Mouse (Mus musculus) lung, adult 10 weeks (tissue): Measurements from ENCODE around the gene Uqcc3. TPM values are rescaled to one million over a fixed set of nuclear protein-coding genes. Genes with fewer than 3 reads are reported as not detected.

ENCODE experiments used
- polyA plus RNA-seq: library from polyadenylated mRNA; stranded (reverse); fragments of 350-450 nt; fragmentation: Illumina TruSeq; extraction: RNeasy Lipid Tissue Mini Kit (QIAGEN cat#74804); gene quantifications from one replicate; pipeline ENCODE4 v1.2.3, GENCODE M21; 2014; ENCODE audit warnings: low read depth, low replicate concordance; ENCODE audit not compliant: insufficient read depth

Uqcc3 gene
- 59.1 TPM for polyA plus RNA-seq

GRCm38 (mm10) chr19:8880311-8881033 is at the start of gene Uqcc3:
Gene Uqcc3, minus strand, starts transcription at chr19:8880923.

GRCm38 (mm10) chr19:8929224-8930088 is 48.7 kb upstream of the Uqcc3 start, which contains the start of the genes Rom1 and Eml3:
Gene Rom1, minus strand, starts transcription at chr19:8929356.
Gene Eml3, plus strand, starts transcription at chr19:8929552.

DNA sequence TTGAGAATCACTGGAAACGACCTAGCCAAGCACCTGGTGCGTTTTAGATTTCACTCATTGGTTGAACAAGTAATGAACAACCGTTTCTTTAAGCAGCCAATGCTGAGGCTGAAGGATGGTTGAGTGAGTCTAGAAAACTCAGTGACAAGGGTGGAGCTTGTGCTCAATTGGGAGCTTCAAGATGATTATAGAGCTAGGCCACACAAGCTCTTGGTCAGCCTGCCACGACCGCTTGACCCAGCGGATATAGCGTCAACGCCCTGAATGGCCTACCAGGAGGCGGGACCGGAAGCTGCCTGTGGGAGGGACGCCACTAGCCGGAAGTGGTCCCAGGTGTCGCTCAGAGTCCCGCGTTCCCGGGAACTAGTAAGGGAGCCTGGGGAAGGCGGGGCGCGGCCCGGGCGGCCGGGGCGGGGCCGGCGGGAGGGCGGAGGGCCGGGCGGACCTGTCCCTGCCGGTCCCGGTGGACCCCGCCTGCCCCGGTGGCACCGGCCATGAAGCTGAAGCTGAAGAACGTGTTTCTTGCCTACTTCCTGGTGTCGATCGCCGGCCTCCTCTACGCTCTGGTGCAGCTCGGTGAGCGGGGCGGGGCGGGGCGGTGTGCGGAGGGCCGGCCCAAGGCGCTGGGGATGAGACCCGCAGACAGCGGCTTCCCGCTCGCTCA is 39.5 kb upstream of the Uqcc3 start, which contains the start of gene B3gat3:
TSS of gene B3gat3 (plus strand) at position 302 of the 664 bp plus-strand sequence.

DNA sequence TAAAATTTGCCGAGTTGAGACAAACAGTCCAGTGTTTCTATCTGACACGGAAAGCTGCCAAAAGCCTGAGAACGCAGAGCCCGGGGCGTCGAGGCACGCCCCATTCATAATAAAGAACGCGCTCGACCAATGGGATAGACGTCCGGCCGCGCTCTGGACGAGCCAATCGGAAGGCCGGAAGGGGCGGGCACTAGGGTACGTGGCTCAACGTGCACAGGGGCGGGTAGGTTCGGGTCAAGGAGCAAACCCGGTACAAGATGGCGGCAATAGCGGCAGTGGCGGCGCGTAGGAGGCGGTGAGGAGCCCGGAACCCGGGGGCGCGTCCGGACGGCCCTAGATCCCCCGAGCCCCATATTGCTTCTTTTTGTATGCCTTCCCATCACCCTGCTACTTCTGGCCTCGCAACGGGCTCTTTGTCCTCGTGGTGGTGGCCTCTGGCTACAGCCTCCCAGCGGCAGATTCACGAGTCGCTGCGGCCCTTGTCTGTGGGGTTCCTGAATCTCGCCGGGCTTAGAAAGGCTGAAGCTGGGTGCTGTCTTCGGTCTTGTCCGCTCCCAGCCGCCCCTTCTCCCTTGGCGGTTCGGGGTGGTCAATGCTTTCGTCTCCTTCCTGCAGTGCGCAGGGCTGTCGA is 17.3 kb upstream of the Uqcc3 start, which contains the start of gene Ganab:
TSS of gene Ganab (plus strand) at position 207 of the 631 bp plus-strand sequence.

GRCm38 (mm10) chr19:8892829-8893766 is 12.4 kb upstream of the Uqcc3 start, which contains the start of gene Ints5:
Gene Ints5, plus strand, starts transcription at chr19:8893005.

DNA sequence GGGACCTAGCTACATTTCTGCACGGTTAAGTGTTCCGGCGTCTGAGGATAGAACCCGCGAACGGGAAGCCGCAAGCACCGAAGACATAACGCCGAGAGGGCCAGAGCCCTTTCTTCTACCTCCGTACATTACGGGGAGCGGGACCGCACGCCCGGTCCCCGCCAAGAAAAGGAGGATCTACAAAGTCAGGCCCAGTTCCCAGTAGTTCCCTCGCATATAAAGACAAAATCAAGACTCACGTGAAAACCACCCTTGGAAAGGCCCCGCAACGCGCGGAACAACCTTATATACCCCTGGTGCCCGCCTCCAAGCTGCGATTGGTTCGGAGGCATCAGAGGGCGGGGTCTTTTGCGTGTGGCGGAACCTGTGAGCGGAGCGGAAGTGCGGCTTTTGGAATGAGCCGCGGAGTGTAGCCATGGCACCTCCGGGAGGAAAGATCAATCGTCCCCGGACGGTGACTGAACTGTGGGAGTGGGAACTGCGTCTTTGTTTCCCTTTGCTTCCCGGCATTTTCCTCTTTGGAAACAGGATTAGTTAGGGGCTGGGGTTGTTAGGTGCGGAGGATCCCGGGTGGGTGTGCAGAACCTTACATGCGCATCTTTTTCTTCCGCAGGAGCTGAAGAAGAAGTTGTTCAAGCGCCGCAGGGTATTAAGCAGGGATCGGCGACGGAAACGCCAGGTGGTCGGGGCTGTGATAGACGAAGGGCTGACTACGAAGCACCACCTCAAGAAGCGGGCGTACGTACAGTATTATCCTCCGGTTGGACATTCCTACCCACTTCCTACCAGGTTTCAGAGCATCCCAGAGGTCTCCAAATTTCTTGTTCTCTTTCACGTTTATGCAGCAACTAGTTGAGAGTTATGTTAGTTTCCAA is 8.0 kb upstream of the Uqcc3 start, which contains the start of the genes 1810009A15Rik and Gm49416:
TSS of gene 1810009A15Rik (plus strand) at position 343 of the 875 bp plus-strand sequence.
TSS of gene Gm49416 (plus strand) at position 416 of the 875 bp plus-strand sequence.

DNA sequence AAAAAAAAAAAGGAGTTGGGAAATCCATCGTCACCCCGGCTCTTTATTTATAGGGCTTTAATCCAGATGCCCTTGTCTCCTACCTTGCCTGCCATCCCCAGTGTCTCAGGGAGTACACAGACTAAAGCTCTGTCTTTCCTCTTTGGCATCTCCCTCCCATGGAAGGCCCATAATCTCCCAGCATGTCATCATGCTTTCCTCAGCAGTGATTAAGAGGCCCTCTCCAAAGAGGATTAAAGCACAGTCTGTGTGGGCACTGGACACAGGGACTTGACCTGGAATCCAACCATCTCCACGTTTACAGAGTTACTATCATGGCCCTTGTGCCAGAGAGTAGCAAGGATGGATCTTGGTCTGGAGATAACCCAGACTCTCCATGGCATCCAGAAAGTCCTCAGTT is 2.9 kb upstream of the Uqcc3 start, which contains the start of the genes Lbhd1 and Gm49403:
TSS of gene Lbhd1 (plus strand) at position 117 of the 400 bp plus-strand sequence.
TSS of gene Gm49403 (plus strand) at position 315 of the 400 bp plus-strand sequence.

GRCm38 (mm10) chr19:8871267-8872186 is 9.2 kb downstream of the Uqcc3 start, which contains the start of gene Ubxn1:
Gene Ubxn1, plus strand, starts transcription at chr19:8871496.

GRCm38 (mm10) chr19:8850402-8850901 is 30.3 kb downstream of the Uqcc3 start, which contains the start of gene Lrrn4cl:
Gene Lrrn4cl, plus strand, starts transcription at chr19:8850768.

GRCm38 (mm10) chr19:8839103-8839907 is 41.4 kb downstream of the Uqcc3 start, which contains the start of gene Gng3:
Gene Gng3, minus strand, starts transcription at chr19:8839194.

GRCm38 (mm10) chr19:8837251-8837791 is 43.4 kb downstream of the Uqcc3 start, which contains the start of gene Bscl2:
Gene Bscl2, plus strand, starts transcription at chr19:8837467.

Other genes starting within 250 kb of the Uqcc3 start
- gene Chrm1, start 217.1 kb downstream of the Uqcc3 start, polyA plus RNA-seq = 0.19 TPM
- gene Slc3a2, start 157.6 kb downstream of the Uqcc3 start, polyA plus RNA-seq = 184 TPM
- 29.3 TPM for gene Wdr74, start 145.1 kb downstream of the Uqcc3 start, polyA plus RNA-seq
- not detected for gene 1700092M07Rik, start 140.2 kb downstream of the Uqcc3 start, polyA plus RNA-seq
- gene Stx5a, start 139.5 kb downstream of the Uqcc3 start, polyA plus RNA-seq = 52.5 TPM
- 135 TPM for gene Nxf1, start 123.8 kb downstream of the Uqcc3 start, polyA plus RNA-seq
- gene Tmem223, start 109.9 kb downstream of the Uqcc3 start, polyA plus RNA-seq = 124 TPM
- gene Tmem179b, start 106.5 kb downstream of the Uqcc3 start, polyA plus RNA-seq = 59.3 TPM
- gene Taf6l, start 94.5 kb downstream of the Uqcc3 start, polyA plus RNA-seq = 4.5 TPM
- 97.1 TPM for gene Polr2g, start 82.3 kb downstream of the Uqcc3 start, polyA plus RNA-seq
- 1.6 TPM for gene Zbtb3, start 78.4 kb downstream of the Uqcc3 start, polyA plus RNA-seq
- 10.6 TPM for gene Ttc9c, start 61.6 kb downstream of the Uqcc3 start, polyA plus RNA-seq
- gene Hnrnpul2, start 60.9 kb downstream of the Uqcc3 start, polyA plus RNA-seq = 37.3 TPM
- gene AC129217.1, start 51.1 kb downstream of the Uqcc3 start, polyA plus RNA-seq = not detected
- gene Bscl2, start 43.5 kb downstream of the Uqcc3 start, polyA plus RNA-seq = 60.1 TPM
- not detected for gene Gng3, start 41.7 kb downstream of the Uqcc3 start, polyA plus RNA-seq
- gene Lrrn4cl, start 30.2 kb downstream of the Uqcc3 start, polyA plus RNA-seq = 1.6 TPM
- 167 TPM for gene Ubxn1, start 9.4 kb downstream of the Uqcc3 start, polyA plus RNA-seq
- gene Lbhd1, start 2.8 kb upstream of the Uqcc3 start, polyA plus RNA-seq = 19.9 TPM
- gene Gm49403, start 3.0 kb upstream of the Uqcc3 start, polyA plus RNA-seq = not detected
- 54.1 TPM for gene 1810009A15Rik, start 7.9 kb upstream of the Uqcc3 start, polyA plus RNA-seq
- not detected for gene Gm49416, start 8.0 kb upstream of the Uqcc3 start, polyA plus RNA-seq
- gene Ints5, start 12.1 kb upstream of the Uqcc3 start, polyA plus RNA-seq = 8.7 TPM
- 51.6 TPM for gene Ganab, start 17.1 kb upstream of the Uqcc3 start, polyA plus RNA-seq
- 54.5 TPM for gene B3gat3, start 39.5 kb upstream of the Uqcc3 start, polyA plus RNA-seq
- 6.0 TPM for gene Rom1, start 48.4 kb upstream of the Uqcc3 start, polyA plus RNA-seq
- gene Eml3, start 48.6 kb upstream of the Uqcc3 start, polyA plus RNA-seq = 17.3 TPM
- gene Mta2, start 61.0 kb upstream of the Uqcc3 start, polyA plus RNA-seq = 43.6 TPM
- 8.5 TPM for gene Tut1, start 72.9 kb upstream of the Uqcc3 start, polyA plus RNA-seq
- gene Eef1g, start 86.1 kb upstream of the Uqcc3 start, polyA plus RNA-seq = 297 TPM
- 67.3 TPM for gene Ahnak, start 108.4 kb upstream of the Uqcc3 start, polyA plus RNA-seq
- gene Scgb1a1, start 207.0 kb upstream of the Uqcc3 start, polyA plus RNA-seq = 187,175 TPM